Mouse (Mus musculus) midbrain, embryonic 11.5 days (tissue): Measurements from ENCODE around the gene Rab9. TPM values are rescaled to one million over a fixed set of nuclear protein-coding genes. Genes with fewer than 3 reads are reported as not detected.
A peak's percentile ranks its signal among the peaks of the same experiment; 100 is the strongest.
"Not testable (repeated sequence)": the region's sequence is repeated elsewhere in the genome, so short reads cannot be mapped to it uniquely, and the experiment has no call there.

Experiments
- ATAC-seq: fragments of 200-750 bp; cut with Nextera tagmentation; 2 replicates; pipeline ENCODE4 v1.8.0; 2017; ENCODE audit warnings: moderate TSS enrichment, moderate library complexity; ENCODE audit not compliant: low FRiP score
- DNase-seq: peaks from one replicate; pipeline ENCODE4 v3.0.0; 2015; ENCODE audit warnings: low spot score; ENCODE audit errors: missing footprints
- H3K27ac ChIP-seq: fragments of 300-500 bp; sonication (generic); 2 replicates; pipeline ENCODE4 v1.5.1; 2014; ENCODE audit warnings: low read depth, low read length
- H3K27me3 ChIP-seq: fragments of 300-500 bp; sonication (generic); 2 replicates; pipeline ENCODE4 v1.6.1; 2014; ENCODE audit warnings: mild to moderate bottlenecking, low read length, moderate library complexity, mixed read lengths; ENCODE audit not compliant: control insufficient read depth, insufficient read depth
- H3K36me3 ChIP-seq: fragments of 300-500 bp; sonication (generic); 2 replicates; pipeline ENCODE4 v1.6.1; 2014; ENCODE audit warnings: mild to moderate bottlenecking, low read length, moderate library complexity, mixed read lengths; ENCODE audit not compliant: control insufficient read depth, insufficient read depth
- H3K4me1 ChIP-seq: fragments of 300-500 bp; sonication (generic); 2 replicates; pipeline ENCODE4 v1.6.1; 2014; ENCODE audit warnings: low read length; ENCODE audit not compliant: control insufficient read depth, insufficient read depth
- H3K4me2 ChIP-seq: fragments of 300-500 bp; sonication (generic); 2 replicates; pipeline ENCODE4 v1.6.1; 2014; ENCODE audit warnings: mild to moderate bottlenecking, moderate library complexity
- H3K4me3 ChIP-seq: fragments of 300-500 bp; sonication (generic); 2 replicates; pipeline ENCODE4 v1.5.1; 2014; ENCODE audit warnings: low read depth, low read length
- H3K9ac ChIP-seq: fragments of 300-500 bp; sonication (generic); 2 replicates; pipeline ENCODE4 v1.6.1; 2014; ENCODE audit warnings: low read length
- H3K9me3 ChIP-seq: fragments of 300-500 bp; sonication (generic); 2 replicates; pipeline ENCODE4 v1.6.1; 2016; ENCODE audit warnings: low read length; ENCODE audit not compliant: control insufficient read depth
- whole genome bisulfite sequencing: fragments of 180-500 bp; shearing (Covaris S2); extraction: QIAGEN DNeasy Blood & Tissue Kit; methylation state at CpG from one replicate; pipeline ENCODE4 v1.1.7; 2014; 5-methylcytosine and 5-hydroxymethylcytosine counted together
- polyA plus RNA-seq: library from polyadenylated mRNA; unstranded; fragments of >200 nt; fragmentation: Nextera tagmentation; extraction: Ambion mirVana; gene quantifications from 2 replicates; pipeline ENCODE4 v1.2.1, GENCODE M21; 2014

Rab9 gene
- 53.1 and 53.9 TPM in 2 replicates for polyA plus RNA-seq

DNA sequence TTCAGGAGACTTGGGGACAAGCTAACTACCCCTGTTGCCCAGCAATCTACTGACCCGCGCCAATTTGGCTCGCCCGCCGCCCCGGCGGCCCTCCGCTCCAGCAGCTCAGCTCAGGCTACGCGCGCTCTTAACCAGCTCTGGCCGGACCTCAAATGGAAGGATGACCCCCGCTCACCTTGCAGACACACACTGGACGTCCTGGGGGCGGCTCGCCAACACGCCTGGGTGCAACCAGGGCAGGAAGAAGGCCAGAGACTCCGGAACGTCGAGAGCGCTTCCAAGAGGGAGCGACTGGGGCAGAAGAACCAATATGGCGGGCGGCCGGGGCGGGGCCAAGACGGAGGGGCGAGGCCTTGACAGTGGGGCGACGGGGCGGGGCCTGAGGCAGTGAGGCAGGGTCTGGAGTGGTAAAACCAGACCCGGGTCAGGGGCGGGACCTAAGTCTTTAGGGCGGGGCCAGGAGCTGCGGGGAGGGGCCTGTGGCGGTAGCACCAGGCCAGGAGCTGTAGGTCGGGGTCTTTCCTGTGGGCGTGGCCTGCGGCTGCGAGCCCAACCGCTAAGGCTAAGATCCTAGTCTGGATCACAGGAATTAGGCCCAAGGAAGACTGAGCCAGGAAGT is at the start of gene Rab9:
TSS of gene Rab9 (minus strand) at position 503 of the 619 bp plus-strand sequence.
- Histone ChIP-seq H3K27ac (no peak within 1 kb of the TSS), H3K9me3 (no peaks in the 10 kb centered on the region), H3K9ac (peak within 1 kb of the TSS; percentile 76), H3K4me2 (peak within 1 kb of the TSS; percentile 52), H3K27me3 (no peaks in the 10 kb centered on the region; the same call in none of the 2 replicates), H3K4me1 (no peaks in the 10 kb centered on the region; the same call in 1 of the 2 replicates), H3K4me3 (peak within 1 kb of the TSS; percentile 57), H3K36me3 (no peaks in the 10 kb centered on the region)
- ATAC-seq (peak; percentile 99), DNase-seq (peak; percentile 99)
- WGBS: 14% methylated on average over 34 of the region's 41 CpGs

GRCm38 (mm10) chrX:166528126-166528525 is 48.5 kb upstream of the Rab9 start:
- Histone ChIP-seq H3K27me3 (no peaks in the 10 kb centered on the region; the same call in 1 of the 2 replicates), H3K4me3 (no peak overlapping the region), H3K9me3 (no peaks in the 10 kb centered on the region), H3K27ac (no peak overlapping the region), H3K4me2 (no peak overlapping the region), H3K36me3 (no peaks in the 10 kb centered on the region), H3K9ac (no peak overlapping the region), H3K4me1 (no peaks in the 10 kb centered on the region)
- no peak for DNase-seq
- 86% methylated on average over 3 of the region's 3 CpGs for WGBS
- ATAC-seq: no peak

DNA sequence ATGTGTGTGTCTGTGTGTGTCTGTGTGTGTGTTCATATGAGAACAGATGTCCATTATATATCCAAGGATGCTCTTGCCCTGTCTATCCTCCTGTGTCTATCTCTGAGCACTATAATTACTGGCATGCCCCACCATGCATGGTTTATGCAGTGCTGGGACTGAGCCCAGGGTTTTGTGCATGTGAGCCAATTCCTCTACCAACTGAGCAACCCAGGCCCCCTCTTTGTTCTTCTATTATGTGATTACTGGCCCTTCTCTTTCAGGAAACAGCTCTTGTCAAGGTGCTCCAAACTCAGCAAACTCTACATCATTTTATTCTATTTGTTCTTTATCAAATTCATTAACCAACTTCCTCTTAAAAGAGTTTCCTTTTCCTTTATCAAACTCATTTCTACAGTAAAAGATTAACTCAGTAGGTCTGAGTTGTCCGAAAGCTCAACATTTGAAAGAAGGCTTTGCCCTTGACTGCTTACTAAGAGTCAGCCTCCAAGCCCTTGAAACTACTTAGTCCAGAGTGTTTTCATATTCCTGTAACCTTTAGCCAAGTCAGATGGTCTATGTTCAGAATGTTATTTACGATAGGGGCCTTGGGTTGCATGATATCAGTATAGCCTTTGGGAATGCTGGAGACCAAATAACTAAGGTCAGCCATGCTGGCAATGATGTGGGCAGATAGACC is 46.1 kb upstream of the Rab9 start:
- WGBS: 95% methylated on average over 2 of the region's 2 CpGs
- no peak overlapping the region for H3K9ac ChIP-seq
- H3K4me2 ChIP-seq: no peak overlapping the region
- H3K27ac ChIP-seq: no peak overlapping the region
- ATAC-seq: no peak
- H3K4me1 ChIP-seq: no peaks in the 10 kb centered on the region
- DNase-seq: no peak
- no peak overlapping the region for H3K4me3 ChIP-seq
- no peaks in the 10 kb centered on the region for H3K36me3 ChIP-seq
- no peaks in the 10 kb centered on the region; the same call in 1 of the 2 replicates for H3K27me3 ChIP-seq
- H3K9me3 ChIP-seq: no peaks in the 10 kb centered on the region

DNA sequence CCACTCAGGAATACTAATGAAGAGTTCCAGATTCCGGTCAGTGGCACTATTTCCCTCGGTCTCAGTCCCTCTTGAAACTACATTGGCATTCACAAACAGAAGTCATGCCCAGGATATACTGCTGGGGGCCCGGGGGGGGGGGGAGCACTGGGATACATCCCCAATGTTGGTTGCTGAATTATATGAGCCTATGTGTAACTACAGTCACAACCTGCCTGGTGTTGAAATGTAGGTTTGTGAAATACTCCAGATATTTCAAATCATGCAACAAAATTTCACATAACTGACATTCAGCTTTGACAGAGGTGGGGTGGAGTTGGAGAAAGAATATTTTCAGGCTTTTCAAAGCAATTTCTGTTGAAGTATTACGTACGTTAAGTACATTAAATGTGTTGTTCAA is 41.1 kb upstream of the Rab9 start:
- no peaks in the 10 kb centered on the region for H3K4me1 ChIP-seq
- no peaks in the 10 kb centered on the region for H3K36me3 ChIP-seq
- H3K27me3 ChIP-seq: peaks cover 6% of the 10 kb centered on the region
- no peak overlapping the region for H3K4me3 ChIP-seq
- H3K4me2 ChIP-seq: no peak overlapping the region
- DNase-seq (no peak), ATAC-seq (no peak)
- 81% methylated on average over 5 of the region's 5 CpGs for WGBS
- H3K27ac ChIP-seq: no peak overlapping the region
- no peaks in the 10 kb centered on the region for H3K9me3 ChIP-seq
- H3K9ac ChIP-seq: no peak overlapping the region

GRCm38 (mm10) chrX:166518345-166518744 is 38.7 kb upstream of the Rab9 start, which contains the start of gene Tceanc:
TSS of gene Tceanc (minus strand) at chrX:166518567.
- Histone ChIP-seq H3K4me3 (no peak within 1 kb of the TSS), H3K36me3 (no peaks in the 10 kb centered on the region), H3K9me3 (no peaks in the 10 kb centered on the region), H3K9ac (no peak within 1 kb of the TSS), H3K27me3 (peaks cover 6% of the 10 kb centered on the region), H3K4me2 (no peak within 1 kb of the TSS), H3K4me1 (no peaks in the 10 kb centered on the region), H3K27ac (no peak within 1 kb of the TSS)
- WGBS: 79% methylated on average over 16 of the region's 16 CpGs
- no peak for ATAC-seq
- no peak for DNase-seq

DNA sequence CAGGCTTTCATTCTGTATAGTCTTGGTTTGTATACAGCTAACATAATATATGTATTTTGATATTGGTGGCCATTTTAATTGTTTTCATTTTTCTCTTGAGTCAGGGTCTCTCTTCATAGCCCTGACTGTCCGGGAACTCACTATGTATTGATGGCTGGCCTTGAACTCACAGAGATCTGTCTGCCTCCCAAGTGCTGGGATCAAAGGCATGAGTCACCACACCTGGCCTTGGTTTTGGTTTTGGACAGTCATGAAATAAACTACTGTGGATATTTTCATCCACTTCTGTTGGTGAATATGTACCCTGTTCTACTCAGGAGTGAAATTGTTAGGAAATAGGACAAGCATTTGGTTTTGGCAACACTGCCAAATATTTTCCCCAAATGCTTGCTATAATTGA is 37.0 kb upstream of the Rab9 start:
- no peak overlapping the region for H3K4me2 ChIP-seq
- no peak overlapping the region for H3K27ac ChIP-seq
- ATAC-seq (no peak), DNase-seq (no peak)
- H3K27me3 ChIP-seq: peaks cover 6% of the 10 kb centered on the region
- H3K9ac ChIP-seq: no peak overlapping the region
- no peaks in the 10 kb centered on the region for H3K9me3 ChIP-seq
- no peak overlapping the region for H3K4me3 ChIP-seq
- WGBS: 85% methylated on average over 1 of the region's 1 CpGs
- no peaks in the 10 kb centered on the region for H3K4me1 ChIP-seq
- no peaks in the 10 kb centered on the region for H3K36me3 ChIP-seq

DNA sequence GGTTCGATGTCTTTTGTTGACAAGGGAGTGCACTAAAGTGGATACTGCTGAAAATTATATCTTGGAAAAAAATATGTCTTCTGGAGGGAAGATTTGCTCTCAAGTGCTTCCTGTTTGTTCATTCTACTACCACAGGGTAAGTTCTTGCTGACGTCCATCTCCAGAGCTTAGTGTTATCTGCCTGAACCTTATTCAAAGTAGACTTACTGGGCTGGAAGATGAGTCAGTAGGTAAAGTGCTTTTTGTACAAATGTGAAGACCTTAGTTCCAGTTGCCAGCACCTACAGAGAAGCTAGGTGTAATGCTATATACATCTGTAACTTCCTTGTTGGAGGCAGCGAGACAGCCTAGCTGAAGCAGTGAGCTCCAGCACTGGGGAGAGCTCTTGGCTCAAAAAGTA is 36.3 kb upstream of the Rab9 start:
- ATAC-seq: no peak

GRCm38 (mm10) chrX:166514035-166514434 is 34.4 kb upstream of the Rab9 start:
- H3K4me1 ChIP-seq, H3K27me3 ChIP-seq, H3K36me3 ChIP-seq, H3K9ac ChIP-seq, H3K9me3 ChIP-seq, DNase-seq, H3K27ac ChIP-seq, H3K4me3 ChIP-seq, H3K4me2 ChIP-seq, ATAC-seq: not testable (repeated sequence)
- 33% methylated on average over 12 of the region's 12 CpGs for WGBS

More for the DNA sequence above, 36.3 kb upstream of the Rab9 start:
- DNase-seq: no peak
- WGBS: 89% methylated on average over 3 of the region's 3 CpGs
- Histone ChIP-seq H3K4me2 (no peak overlapping the region), H3K4me1 (no peaks in the 10 kb centered on the region), H3K4me3 (no peak overlapping the region), H3K9me3 (no peaks in the 10 kb centered on the region), H3K36me3 (no peaks in the 10 kb centered on the region), H3K27me3 (peaks cover 6% of the 10 kb centered on the region), H3K9ac (no peak overlapping the region), H3K27ac (no peak overlapping the region)

- no peak overlapping the region for H3K4me3 ChIP-seq
- H3K27ac ChIP-seq: no peak overlapping the region
- WGBS: 91% methylated on average over 4 of the region's 4 CpGs
- H3K27me3 ChIP-seq: no peaks in the 10 kb centered on the region; the same call in 1 of the 2 replicates
- no peak overlapping the region for H3K4me2 ChIP-seq
- H3K9me3 ChIP-seq: no peaks in the 10 kb centered on the region
- DNase-seq (no peak), ATAC-seq (no peak)
- H3K9ac ChIP-seq: no peak overlapping the region
- no peaks in the 10 kb centered on the region for H3K36me3 ChIP-seq
- no peaks in the 10 kb centered on the region for H3K4me1 ChIP-seq
These were observed 32.4 kb upstream of the Rab9 start for GRCm38 (mm10) chrX:166512071-166512470.
